Mouse (Mus musculus) myocyte (in vitro differentiated cells): ENCODE measurements at regions not wholly inside any gene's neighbourhood (a gene's known extent, or its start where the extent isn't known, plus 50 kb on each side); places are given as distances from the start of the nearest gene placed in this dataset.

ENCODE experiments used
- CEBPB ChIP-seq: IDR thresholded peaks from 2 replicates; pipeline ENCODE4 v1.6.1; 2011; ENCODE audit warnings: mild to moderate bottlenecking, moderate library complexity; ENCODE audit not compliant: poor library complexity, insufficient read depth, severe bottlenecking
- E2F4 ChIP-seq: IDR thresholded peaks from one replicate; pipeline ENCODE4 v1.6.1; 2011; ENCODE audit warnings: mild to moderate bottlenecking, control low read depth, moderate library complexity; ENCODE audit not compliant: insufficient read depth
- MAX ChIP-seq: IDR thresholded peaks from one replicate; pipeline ENCODE4 v1.6.1; 2011; ENCODE audit warnings: low read depth, mild to moderate bottlenecking, control low read depth
- MYOD1 ChIP-seq, 3 experiments: IDR thresholded peaks; one replicate each; pipeline ENCODE4 v1.6.1; 2011; ENCODE audit warnings: control low read depth in 2 of 3, low read depth in 2 of 3, mild to moderate bottlenecking in 2 of 3, moderate library complexity in 1 of 3; ENCODE audit not compliant: insufficient read length in 2 of 3, control insufficient read depth in 1 of 3
- POLR2A ChIP-seq: IDR thresholded peaks from one replicate; pipeline ENCODE4 v1.6.1; 2011; ENCODE audit warnings: low read depth, mild to moderate bottlenecking, control low read depth, moderate library complexity; ENCODE audit not compliant: insufficient read length
- REST ChIP-seq: IDR thresholded peaks from one replicate; pipeline ENCODE4 v1.6.1; 2011; ENCODE audit warnings: mild to moderate bottlenecking, control low read depth, moderate library complexity; ENCODE audit not compliant: insufficient read depth, insufficient read length
- TCF3 ChIP-seq: IDR thresholded peaks from one replicate; pipeline ENCODE4 v1.6.1; 2011; ENCODE audit warnings: low read depth, control low read depth; ENCODE audit not compliant: insufficient read length

DNA sequence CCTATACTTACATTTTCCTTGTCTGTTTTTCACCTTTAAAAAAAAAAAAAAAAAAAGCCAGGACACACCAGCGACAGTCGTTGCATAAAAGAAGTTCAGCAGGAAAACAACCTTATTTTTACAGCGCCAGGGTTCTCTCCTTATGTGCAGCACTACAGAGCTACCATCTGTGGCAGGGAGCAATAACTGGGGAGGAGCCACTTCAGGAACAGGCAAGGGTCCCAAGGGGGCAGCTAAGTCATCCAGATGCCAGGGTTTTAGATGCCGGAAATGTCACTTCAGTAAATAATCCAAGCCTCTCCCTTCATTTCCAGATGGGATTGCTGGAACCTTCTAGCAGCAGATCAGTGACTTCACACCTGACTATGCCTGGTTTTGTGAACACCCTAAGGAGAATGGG, 923.1 kb upstream of the Jmjd1c start:
- TF ChIP-seq MYOD1 (IDR thresholded peaks at IDR 0.05; ENCODE audit: control insufficient read depth in 1 of 3, insufficient read length in 2 of 3, low read depth in 2 of 3), result no peak
- no peak for TF ChIP-seq POLR2A
- TF ChIP-seq MAX, result no peak
- no peak for TF ChIP-seq E2F4
- no peak for TF ChIP-seq CEBPB
- TF ChIP-seq REST, result no peak
- TF ChIP-seq TCF3, result no peak
